Mouse (Mus musculus) embryonic facial prominence, embryonic 10.5 days (tissue): ENCODE results near the gene B130006D01Rik. TPM values are rescaled to one million over a fixed set of nuclear protein-coding genes. Genes with fewer than 3 reads are reported as not detected.

ENCODE experiments used
- DNase-seq: peaks from one replicate; pipeline ENCODE4 v3.0.0-alpha.2; 2017; ENCODE audit warnings: low spot score
- H3K27ac ChIP-seq: fragments of 300-500 bp; sonication (generic); replicated peaks from 2 replicates; pipeline ENCODE4 v1.5.1; 2016; ENCODE audit warnings: mild to moderate bottlenecking
- H3K27me3 ChIP-seq: fragments of 300-500 bp; sonication (generic); replicated peaks from 2 replicates; pipeline ENCODE4 v1.6.1; 2016; ENCODE audit warnings: low read depth, mild to moderate bottlenecking; ENCODE audit not compliant: poor library complexity, severe bottlenecking
- H3K36me3 ChIP-seq: fragments of 300-500 bp; sonication (generic); replicated peaks from 2 replicates; pipeline ENCODE4 v1.6.1; 2016; ENCODE audit warnings: mild to moderate bottlenecking, moderate library complexity
- H3K4me1 ChIP-seq: fragments of 300-500 bp; sonication (generic); 2 replicates; pipeline ENCODE4 v1.6.1; 2016
- H3K4me3 ChIP-seq: fragments of 300-500 bp; sonication (generic); 2 replicates; pipeline ENCODE4 v1.5.1; 2016; ENCODE audit warnings: mild to moderate bottlenecking, moderate library complexity
- H3K9me3 ChIP-seq: fragments of 300-500 bp; sonication (generic); 2 replicates; pipeline ENCODE4 v1.6.1; 2016; ENCODE audit warnings: mild to moderate bottlenecking
- WGBS: fragments of 180-500 bp; shearing (Covaris S2); methylation state at CpG from one replicate; pipeline ENCODE4 v1.1.7; 2016; 5-methylcytosine and 5-hydroxymethylcytosine counted together
- polyA plus RNA-seq: library from polyadenylated mRNA; unstranded; fragments of >200 nt; fragmentation: Nextera tagmentation; extraction: Ambion mirVana; gene quantifications from 2 replicates; pipeline ENCODE4 v1.2.1, GENCODE M21; 2016

The B130006D01Rik gene
- polyA plus RNA-seq, 1 experiment from 2014 or later: 1.9 TPM

DNA sequence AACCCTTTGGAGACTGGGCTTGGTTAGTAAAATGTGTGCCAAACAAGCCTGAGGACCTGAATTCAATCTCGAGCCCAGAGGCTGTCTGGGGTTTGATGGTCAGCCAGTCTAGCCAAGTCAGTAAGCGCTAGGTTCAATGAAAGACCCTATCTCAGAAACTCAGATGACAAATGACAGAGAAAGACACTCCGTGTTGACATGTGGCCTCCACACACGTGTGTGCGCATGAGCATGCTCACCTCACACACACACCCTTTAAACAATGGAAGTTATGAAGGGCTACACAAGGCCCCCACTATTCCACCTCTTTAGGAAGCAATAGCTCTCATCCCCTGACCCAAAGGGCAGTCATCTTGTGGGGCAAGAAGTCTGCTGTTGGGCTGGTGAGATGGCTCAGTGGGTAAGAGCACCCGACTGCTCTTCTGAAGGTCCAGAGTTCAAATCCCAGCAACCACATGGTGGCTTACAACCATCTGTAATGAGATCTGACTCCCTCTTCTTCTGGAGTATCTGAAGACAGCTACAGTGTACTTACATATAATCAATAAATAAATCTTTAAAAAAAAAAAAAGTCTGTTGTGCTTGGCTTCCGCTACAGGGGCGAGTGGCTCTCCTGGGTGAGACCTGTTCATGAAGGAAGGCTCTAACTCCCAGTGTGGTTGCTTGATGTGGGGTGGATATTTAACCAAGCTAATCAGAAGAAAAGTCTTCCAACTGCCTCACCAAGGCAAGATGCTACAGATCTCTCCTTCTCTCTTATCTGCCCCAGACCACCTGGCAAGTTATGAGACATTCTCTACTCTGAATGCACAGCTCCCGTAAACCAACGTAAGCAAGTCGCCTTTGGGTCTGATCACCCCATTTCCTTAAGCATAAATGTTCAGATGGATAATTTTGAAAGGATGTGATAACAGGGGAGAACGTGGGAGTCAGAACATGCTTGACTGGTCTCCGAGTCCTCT is 22.3 kb upstream of the B130006D01Rik start:
- H3K27ac ChIP-seq: no peak overlapping the region
- no peaks in the 10 kb centered on the region for H3K9me3 ChIP-seq
- no peaks in the 10 kb centered on the region for H3K27me3 ChIP-seq
- WGBS: 92% methylated on average over 13 of the region's 13 CpGs
- no peak overlapping the region for H3K4me3 ChIP-seq
- H3K4me1 ChIP-seq: peaks cover 5% of the 10 kb centered on the region
- H3K36me3 ChIP-seq: no peaks in the 10 kb centered on the region
- no peak for DNase-seq

DNA sequence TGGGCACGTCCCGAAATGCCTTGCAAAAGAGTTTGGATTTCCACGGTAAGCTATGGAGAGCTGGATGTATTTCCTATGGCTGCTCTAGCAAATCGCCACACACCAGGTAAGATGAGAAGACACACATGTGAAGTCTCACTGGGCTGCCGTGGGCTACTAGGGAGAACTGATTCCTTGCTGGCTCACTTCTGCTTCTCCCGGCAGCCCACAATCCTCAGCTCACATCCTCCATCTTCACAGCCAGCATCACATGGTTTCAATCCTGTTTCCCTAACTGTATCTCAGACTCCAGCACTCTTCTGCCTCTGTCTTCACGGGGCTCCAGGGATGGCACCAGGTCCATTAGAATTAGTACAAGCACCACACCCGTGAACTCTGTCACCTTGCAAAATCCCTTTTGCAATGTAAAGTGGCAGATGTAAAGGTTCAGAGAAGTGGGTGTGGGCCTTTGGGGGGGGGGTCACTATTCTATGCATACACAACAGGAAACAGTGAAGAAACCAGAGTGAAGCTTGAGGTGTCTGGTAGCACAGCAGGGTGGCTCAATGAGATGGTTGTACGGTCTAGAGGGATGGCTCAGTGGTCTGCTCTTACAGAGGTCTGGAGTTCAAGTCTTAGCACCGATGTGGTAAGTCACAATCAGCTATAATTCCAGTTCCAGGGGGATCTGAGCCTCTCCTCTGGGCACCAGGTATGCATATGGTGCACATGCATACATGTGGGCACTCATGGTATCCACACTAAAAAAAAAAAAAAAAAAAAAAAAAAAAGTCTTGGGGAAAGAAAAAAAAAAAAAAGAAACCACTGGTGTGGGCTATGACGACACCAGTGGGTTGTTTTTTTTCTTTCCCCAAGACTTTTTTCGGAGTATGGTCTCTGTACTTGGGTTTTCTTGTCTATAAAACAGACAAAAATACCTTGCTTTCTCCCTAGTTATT is 19.1 kb upstream of the B130006D01Rik start:
- DNase-seq: no peak
- Histone ChIP-seq H3K4me1 (peaks cover 12% of the 10 kb centered on the region), H3K27ac (no peak overlapping the region), H3K36me3 (no peaks in the 10 kb centered on the region), H3K27me3 (no peaks in the 10 kb centered on the region), H3K4me3 (no peak overlapping the region), H3K9me3 (no peaks in the 10 kb centered on the region)
- 91% methylated on average over 12 of the region's 12 CpGs for WGBS

DNA sequence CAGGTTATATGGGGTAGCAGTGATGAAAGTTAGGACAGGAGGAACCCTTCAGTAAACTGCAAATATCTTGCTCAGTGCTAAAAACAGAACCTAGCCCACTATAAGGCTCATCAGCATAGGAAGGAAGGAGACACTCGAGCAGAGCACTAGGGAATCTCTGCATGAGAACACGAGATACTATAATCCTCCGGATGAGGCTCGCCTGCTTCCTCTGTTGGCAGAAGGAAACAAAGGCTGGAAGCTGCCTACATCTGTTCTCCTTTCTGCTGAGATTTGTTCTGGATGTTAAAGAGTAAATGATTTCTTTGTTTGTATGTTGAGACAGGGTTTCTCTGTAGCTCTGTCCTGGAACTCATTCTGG is 18.4 kb upstream of the B130006D01Rik start:
- Histone ChIP-seq H3K27ac (no peak overlapping the region), H3K9me3 (no peaks in the 10 kb centered on the region), H3K4me3 (no peak overlapping the region), H3K36me3 (no peaks in the 10 kb centered on the region), H3K27me3 (no peaks in the 10 kb centered on the region), H3K4me1 (peaks cover 12% of the 10 kb centered on the region)
- no peak for DNase-seq
- WGBS: 81% methylated on average over 4 of the region's 4 CpGs

DNA sequence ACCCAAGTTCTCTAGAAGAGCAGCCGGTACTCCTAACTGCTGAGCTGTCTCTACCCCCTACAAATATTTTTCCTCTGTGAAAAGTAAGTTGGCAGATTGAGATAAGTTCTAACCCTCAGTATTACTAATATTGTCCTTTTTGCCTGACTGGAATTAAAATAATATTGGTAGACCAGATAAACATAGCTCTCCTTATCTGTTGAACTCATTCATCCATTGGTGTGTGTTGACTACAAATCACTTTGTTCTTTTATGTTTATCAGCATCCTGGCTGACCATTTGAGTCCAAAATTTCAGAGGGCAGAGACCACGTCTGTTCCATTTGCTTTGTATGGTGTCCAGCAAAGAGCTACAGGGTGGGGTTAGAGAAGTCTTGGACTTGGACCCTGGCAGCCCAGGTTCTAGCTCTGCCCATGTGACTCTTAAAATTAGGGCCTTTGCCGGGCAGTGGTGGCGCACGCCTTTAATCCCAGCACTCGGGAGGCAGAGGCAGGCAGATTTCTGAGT is 13.8 kb upstream of the B130006D01Rik start:
- peaks cover 34% of the 10 kb centered on the region for H3K4me1 ChIP-seq
- no peaks in the 10 kb centered on the region for H3K36me3 ChIP-seq
- no peaks in the 10 kb centered on the region for H3K27me3 ChIP-seq
- no peak for DNase-seq
- no peak overlapping the region for H3K27ac ChIP-seq
- WGBS: 94% methylated on average over 6 of the region's 6 CpGs
- H3K4me3 ChIP-seq: no peak overlapping the region
- H3K9me3 ChIP-seq: no peaks in the 10 kb centered on the region

DNA sequence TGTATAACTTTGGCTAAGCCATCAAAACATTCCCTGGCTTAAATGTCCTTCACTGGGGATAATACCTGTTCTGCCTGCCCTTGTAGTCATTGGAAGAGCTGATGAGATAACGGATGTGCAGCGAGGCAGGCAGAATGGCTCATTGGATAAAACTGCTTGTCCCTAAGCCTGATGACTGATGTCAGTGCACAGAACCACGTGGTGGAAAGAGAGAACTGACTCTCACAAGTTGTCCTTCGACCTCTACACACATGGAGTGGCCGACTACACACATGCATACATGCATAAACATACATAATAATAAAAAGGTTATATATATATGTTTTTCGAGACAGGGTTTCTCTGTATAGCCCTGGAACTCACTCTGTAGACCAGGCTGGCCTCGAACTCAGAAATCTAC is 12.9 kb upstream of the B130006D01Rik start:
- no peak overlapping the region for H3K4me3 ChIP-seq
- H3K9me3 ChIP-seq: no peaks in the 10 kb centered on the region
- H3K27me3 ChIP-seq: no peaks in the 10 kb centered on the region
- no peaks in the 10 kb centered on the region for H3K36me3 ChIP-seq
- peaks cover 42% of the 10 kb centered on the region for H3K4me1 ChIP-seq
- no peak for DNase-seq
- 82% methylated on average over 7 of the region's 7 CpGs for WGBS
- H3K27ac ChIP-seq: no peak overlapping the region

DNA sequence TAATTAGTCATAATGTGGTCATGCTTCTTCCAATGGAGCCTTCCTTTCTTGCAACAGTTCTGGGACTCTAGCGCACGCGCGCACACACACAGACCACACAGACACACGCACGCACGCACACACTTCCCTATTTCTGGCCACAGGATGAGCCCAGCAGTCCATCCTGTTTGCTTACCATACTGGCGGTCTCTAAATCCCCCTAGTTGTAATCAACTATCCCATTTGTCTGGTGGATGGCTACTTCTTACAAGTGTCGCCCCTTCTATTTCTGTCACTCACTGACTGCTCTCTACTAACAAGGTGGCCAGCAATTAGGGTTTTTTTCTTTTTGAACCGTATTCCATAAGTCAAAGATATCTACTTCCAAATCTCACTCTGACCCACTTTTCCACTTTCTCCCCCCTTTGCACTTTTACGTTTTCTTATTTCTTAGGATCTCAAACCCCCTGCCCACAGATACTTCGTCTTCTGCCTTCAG is 11.3 kb upstream of the B130006D01Rik start:
- 36% methylated on average over 12 of the region's 12 CpGs for WGBS
- Histone ChIP-seq H3K9me3 (no peaks in the 10 kb centered on the region), H3K4me3 (peak overlapping the region; percentile 92), H3K27me3 (no peaks in the 10 kb centered on the region), H3K4me1 (peaks cover 51% of the 10 kb centered on the region), H3K27ac (peak overlapping the region; percentile 98), H3K36me3 (no peaks in the 10 kb centered on the region)
- peak; percentile 34 for DNase-seq

DNA sequence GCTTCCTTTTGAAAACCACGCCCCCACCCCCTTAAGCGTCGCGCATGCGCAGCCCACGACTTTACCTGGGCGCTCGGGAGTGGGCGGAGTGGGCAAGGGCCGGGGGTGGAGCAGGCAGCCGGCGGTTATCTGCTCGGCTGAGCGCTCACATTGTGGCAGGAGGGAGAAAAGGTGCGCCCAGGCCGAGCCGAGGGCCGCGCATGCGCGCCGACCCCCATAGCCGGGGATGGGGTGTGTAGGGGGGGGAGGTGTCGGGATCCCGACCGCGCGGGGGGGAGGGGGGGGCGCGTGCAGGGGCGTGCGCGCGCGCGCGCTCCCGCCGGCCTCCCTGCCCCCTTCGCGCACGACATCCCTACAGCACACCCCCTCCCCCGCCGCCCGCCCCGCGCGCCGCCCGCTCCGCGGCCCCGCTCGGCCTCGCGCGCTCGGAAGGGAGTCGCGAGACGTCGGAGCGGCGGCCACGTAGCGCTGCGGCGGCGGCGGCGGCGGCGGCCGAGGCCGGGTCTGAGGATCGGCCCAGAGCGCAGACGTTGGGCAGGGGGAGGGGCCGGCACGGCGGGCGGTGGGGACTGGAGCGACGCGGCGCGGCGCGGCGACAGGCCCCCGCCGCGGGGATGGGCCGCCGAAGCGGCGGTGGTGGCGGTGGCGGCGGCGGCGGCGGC is 10.7 kb upstream of the B130006D01Rik start, which contains the start of gene Zfp652:
Zfp652 (plus strand) TSS at position 111 of the 662 bp plus-strand sequence.
- no peaks in the 10 kb centered on the region for H3K9me3 ChIP-seq
- 2% methylated on average over 94 of the region's 103 CpGs for WGBS
- no peaks in the 10 kb centered on the region for H3K36me3 ChIP-seq
- peak; percentile 97 for DNase-seq
- H3K27ac ChIP-seq: peak within 1 kb of the TSS; percentile 98
- H3K4me3 ChIP-seq: peak within 1 kb of the TSS; percentile 92
- H3K4me1 ChIP-seq: peaks cover 47% of the 10 kb centered on the region
- H3K27me3 ChIP-seq: no peaks in the 10 kb centered on the region

DNA sequence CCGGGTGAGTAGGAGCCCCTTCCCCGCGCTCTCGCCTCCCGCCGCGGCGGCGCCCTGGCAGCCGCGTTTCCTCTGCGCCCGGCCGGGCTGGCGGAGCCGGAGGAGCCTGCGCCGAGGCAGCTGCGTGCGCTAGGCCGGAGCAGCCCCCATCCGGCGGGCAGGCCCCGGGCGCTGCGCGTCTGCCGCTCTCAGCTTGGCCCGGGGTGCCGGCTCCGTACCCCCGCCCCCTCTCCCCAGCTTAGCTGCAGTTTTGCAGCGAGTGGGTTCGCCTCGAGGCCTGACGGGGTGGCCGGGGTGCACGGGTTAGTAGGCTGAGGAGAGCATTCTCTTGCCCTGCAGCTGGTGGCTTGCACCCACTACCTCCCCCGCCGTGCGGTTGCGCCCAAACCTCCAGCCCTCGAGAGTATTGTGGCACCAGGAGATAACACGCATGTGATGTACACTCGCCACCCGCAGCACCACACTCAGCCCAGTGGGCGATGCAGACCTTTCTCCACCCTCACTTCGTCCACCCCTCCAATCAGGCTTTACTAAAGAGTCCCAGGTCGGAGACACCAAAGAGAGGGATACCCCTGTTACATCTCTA is 10.1 kb upstream of the B130006D01Rik start:
- Histone ChIP-seq H3K9me3 (no peaks in the 10 kb centered on the region), H3K36me3 (no peaks in the 10 kb centered on the region), H3K4me3 (peak overlapping the region; percentile 92), H3K4me1 (peaks cover 40% of the 10 kb centered on the region), H3K27ac (peak overlapping the region; percentile 98), H3K27me3 (no peaks in the 10 kb centered on the region)
- under 1% methylated on average over 49 of the region's 49 CpGs for WGBS
- no peak for DNase-seq

DNA sequence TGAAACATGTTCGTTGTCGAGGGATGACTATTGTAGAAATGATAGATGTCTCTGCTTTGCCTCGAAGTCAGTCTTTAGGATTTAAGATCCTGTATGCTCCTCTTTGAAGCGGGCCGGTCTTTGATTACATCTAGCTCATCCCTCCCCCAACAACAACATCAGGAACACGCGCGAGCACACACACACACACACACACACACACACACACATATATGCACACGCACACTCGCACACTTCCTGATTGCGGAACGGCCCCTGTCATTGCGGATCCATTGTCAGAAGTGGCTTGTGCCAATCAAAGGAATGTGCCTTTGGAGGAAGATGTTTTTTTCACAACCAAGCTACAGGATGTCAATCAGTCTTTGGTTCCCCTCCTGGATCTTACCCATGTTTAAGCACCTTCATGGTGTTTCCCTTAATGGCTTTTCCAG is 9.6 kb upstream of the B130006D01Rik start:
- WGBS: under 1% methylated on average over 13 of the region's 13 CpGs
- peak overlapping the region; percentile 98 for H3K27ac ChIP-seq
- H3K27me3 ChIP-seq: no peaks in the 10 kb centered on the region
- peak; percentile 20 for DNase-seq
- no peaks in the 10 kb centered on the region for H3K36me3 ChIP-seq
- H3K9me3 ChIP-seq: no peaks in the 10 kb centered on the region
- peaks cover 39% of the 10 kb centered on the region for H3K4me1 ChIP-seq
- peak overlapping the region; percentile 92 for H3K4me3 ChIP-seq

DNA sequence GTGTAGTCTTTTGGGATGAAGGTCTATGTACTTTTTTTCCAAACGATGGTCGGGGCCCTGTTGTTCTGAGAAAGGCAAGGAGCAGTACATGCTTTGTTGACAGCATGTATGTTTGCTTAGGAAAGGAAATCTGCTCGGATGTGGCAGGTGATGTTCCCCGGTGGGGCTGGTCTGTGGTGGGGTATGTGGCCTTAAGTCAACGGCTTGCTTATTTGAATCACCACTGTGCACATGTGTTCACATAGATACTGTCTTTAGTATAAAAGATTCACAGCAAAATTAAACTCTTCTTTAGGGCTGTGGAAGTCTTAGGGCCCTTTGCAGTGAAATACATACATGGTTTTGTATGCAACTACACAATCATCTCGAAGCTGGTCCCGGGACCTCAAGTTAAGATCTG is 9.0 kb upstream of the B130006D01Rik start:
- no peaks in the 10 kb centered on the region for H3K36me3 ChIP-seq
- peaks cover 39% of the 10 kb centered on the region for H3K4me1 ChIP-seq
- no peaks in the 10 kb centered on the region for H3K27me3 ChIP-seq
- WGBS: 50% methylated on average over 7 of the region's 7 CpGs
- no peak overlapping the region for H3K27ac ChIP-seq
- peak overlapping the region; percentile 92 for H3K4me3 ChIP-seq
- no peaks in the 10 kb centered on the region for H3K9me3 ChIP-seq
- no peak for DNase-seq

DNA sequence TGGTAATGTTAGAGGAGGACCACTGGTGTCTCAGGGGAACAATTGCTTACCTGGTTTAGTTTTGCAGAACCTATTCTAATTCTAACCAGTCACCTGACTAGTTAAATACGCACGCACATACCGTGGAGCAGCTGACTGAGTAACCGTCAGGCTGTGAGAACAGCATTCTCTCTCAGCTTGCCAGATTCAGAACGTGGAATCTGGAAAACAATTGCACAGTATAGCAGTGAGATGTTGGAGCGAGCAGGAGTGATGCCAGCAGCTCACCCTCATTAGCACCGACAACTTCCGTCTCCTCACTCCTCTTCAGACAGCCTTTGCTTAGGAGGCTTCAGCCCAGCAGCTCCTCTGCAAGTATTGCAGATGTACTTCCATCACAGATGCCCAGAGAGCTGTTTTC is 7.3 kb upstream of the B130006D01Rik start:
- WGBS: 72% methylated on average over 8 of the region's 8 CpGs
- no peak overlapping the region for H3K4me3 ChIP-seq
- DNase-seq: no peak
- peaks cover 39% of the 10 kb centered on the region for H3K4me1 ChIP-seq
- 0 out of 2 replicates have a peak, but pooled peaks cover 5% of the 10 kb centered on the region for H3K36me3 ChIP-seq
- no peak overlapping the region for H3K27ac ChIP-seq
- H3K9me3 ChIP-seq: no peaks in the 10 kb centered on the region
- no peaks in the 10 kb centered on the region for H3K27me3 ChIP-seq
